Mouse (Mus musculus) lung, postnatal 0 days (tissue): ENCODE measurements around the gene Fbxo24. TPM values are rescaled to one million over a fixed set of nuclear protein-coding genes. Genes with fewer than 3 reads are reported as not detected.
"Not testable (repeated sequence)": the region's sequence is repeated elsewhere in the genome, so short reads cannot be mapped to it uniquely, and the experiment has no call there.

ENCODE experiments used
- ATAC-seq: fragments of 200-750 bp; cut with Nextera tagmentation; 2 replicates; pipeline ENCODE4 v1.8.0; 2017; ENCODE audit warnings: moderate library complexity
- DNase-seq: peaks from one replicate; pipeline ENCODE4 v3.0.0-alpha.2; 2016; ENCODE audit warnings: low spot score
- H3K27ac ChIP-seq: fragments of 300-500 bp; sonication (generic); 2 replicates; pipeline ENCODE4 v1.5.1; 2014; ENCODE audit warnings: antibody characterized with exemption, mild to moderate bottlenecking, low read length, mixed read lengths
- H3K27me3 ChIP-seq: fragments of 300-500 bp; sonication (generic); replicated peaks from 2 replicates; pipeline ENCODE4 v1.6.1; 2014; ENCODE audit warnings: low read length, mixed read lengths; ENCODE audit not compliant: insufficient read depth
- H3K36me3 ChIP-seq: fragments of 300-500 bp; sonication (generic); 2 replicates; pipeline ENCODE4 v1.6.1; 2014; ENCODE audit warnings: low read length, mixed read lengths; ENCODE audit not compliant: insufficient read depth
- H3K4me1 ChIP-seq: fragments of 300-500 bp; sonication (generic); 2 replicates; pipeline ENCODE4 v1.6.1; 2014; ENCODE audit warnings: antibody characterized with exemption, low read depth, low read length, mixed read lengths; ENCODE audit not compliant: insufficient read depth
- H3K4me2 ChIP-seq: fragments of 300-500 bp; sonication (generic); replicated peaks from 2 replicates; pipeline ENCODE4 v1.6.1; 2014; ENCODE audit warnings: low read depth, mild to moderate bottlenecking, low read length, moderate library complexity, mixed read lengths
- H3K4me3 ChIP-seq: fragments of 300-500 bp; sonication (generic); 2 replicates; pipeline ENCODE4 v1.5.1; 2014; ENCODE audit warnings: low read depth, low read length
- H3K9ac ChIP-seq: fragments of 300-500 bp; sonication (generic); replicated peaks from 2 replicates; pipeline ENCODE4 v1.6.1; 2014; ENCODE audit warnings: low read depth, mild to moderate bottlenecking
- H3K9me3 ChIP-seq: fragments of 300-500 bp; sonication (generic); 2 replicates; pipeline ENCODE4 v1.6.1; 2016; ENCODE audit warnings: low read length, mixed read lengths
- CTCF ChIP-seq: IDR thresholded peaks from 2 replicates; pipeline ENCODE4 v1.5.1; 2016; ENCODE audit warnings: antibody characterized with exemption, mild to moderate bottlenecking
- EP300 ChIP-seq: IDR thresholded peaks from 2 replicates; pipeline ENCODE4 v1.6.1; 2016; ENCODE audit warnings: antibody characterized with exemption, mild to moderate bottlenecking, control low read depth
- WGBS: fragments of 180-500 bp; shearing (Covaris S2); extraction: QIAGEN DNeasy Blood & Tissue Kit; methylation state at CpG from one replicate; pipeline ENCODE4 v1.1.7; 2014; 5-methylcytosine and 5-hydroxymethylcytosine counted together
- polyA plus RNA-seq: library from polyadenylated mRNA; unstranded; fragments of >200 nt; fragmentation: Nextera tagmentation; extraction: Ambion mirVana; gene quantifications from 2 replicates; pipeline ENCODE4 v1.2.1, GENCODE M21; 2015

The Fbxo24 gene
- polyA plus RNA-seq, 1 experiment from 2014 or later, result 0.19 TPM

GRCm38 (mm10) chr5:137623937-137624530 lies 4.8 kb downstream of the Fbxo24 start:
- H3K9ac ChIP-seq, result no peak overlapping the region
- no peak for ATAC-seq
- no peaks in the 10 kb centered on the region for H3K9me3 ChIP-seq
- no peak overlapping the region for H3K27ac ChIP-seq
- TF ChIP-seq EP300 (no peak), CTCF (no peak)
- peaks cover 4% of the 10 kb centered on the region; the same call in 1 of the 2 replicates for H3K4me1 ChIP-seq
- WGBS, result 66% methylated on average over 11 of the region's 11 CpGs
- no peaks in the 10 kb centered on the region for H3K36me3 ChIP-seq
- H3K27me3 ChIP-seq, result no peaks in the 10 kb centered on the region
- H3K4me3 ChIP-seq, result no peak overlapping the region
- H3K4me2 ChIP-seq, result no peak overlapping the region
- DNase-seq, result no peak

GRCm38 (mm10) chr5:137615347-137615746 lies 13.5 kb downstream of the Fbxo24 start:
- Histone ChIP-seq H3K9ac (no peak overlapping the region), H3K4me2 (no peak overlapping the region), H3K9me3 (no peaks in the 10 kb centered on the region), H3K27me3 (no peaks in the 10 kb centered on the region), H3K4me3 (no peak overlapping the region), H3K36me3 (no peaks in the 10 kb centered on the region), H3K27ac (no peak overlapping the region), H3K4me1 (peaks cover 14% of the 10 kb centered on the region; the same call in 1 of the 2 replicates)
- TF ChIP-seq EP300, result no peak
- no peak for TF ChIP-seq CTCF
- ATAC-seq (no peak), DNase-seq (peak; percentile 27)
- WGBS, result 73% methylated on average over 7 of the region's 7 CpGs

- ATAC-seq, H3K27me3 ChIP-seq, H3K4me2 ChIP-seq, DNase-seq, H3K27ac ChIP-seq, H3K4me3 ChIP-seq, H3K9me3 ChIP-seq, H3K36me3 ChIP-seq, H3K9ac ChIP-seq: not testable (repeated sequence)
- WGBS, result 73% methylated on average over 2 of the region's 2 CpGs
- TF ChIP-seq CTCF, result peak; percentile 10
- H3K4me1 ChIP-seq, result peaks cover 18% of the 10 kb centered on the region; the same call in 1 of the 2 replicates
These were observed 13.9 kb downstream of the Fbxo24 start for GRCm38 (mm10) chr5:137614921-137615320.

DNA sequence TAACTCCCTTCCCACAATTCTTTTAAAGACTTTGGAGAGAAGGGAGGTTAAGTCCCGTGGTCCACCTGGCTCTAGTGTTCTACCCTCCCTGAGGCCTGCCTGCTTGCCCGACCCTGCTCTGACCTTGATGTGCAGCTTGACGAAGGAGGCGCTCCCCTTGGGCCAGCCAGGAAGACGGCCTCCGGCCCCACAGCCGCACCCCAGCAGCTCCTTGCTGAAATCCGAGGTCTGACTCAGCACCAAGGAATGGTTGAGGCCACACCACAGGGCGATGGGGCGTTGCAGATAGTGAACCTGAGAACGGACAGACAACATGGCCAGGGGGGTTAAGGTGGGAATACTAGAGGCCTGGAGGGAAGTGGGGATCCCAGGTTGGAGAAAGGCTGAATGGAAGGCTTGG lies 15.3 kb downstream of the Fbxo24 start, which contains the start of gene Pcolce:
TSS of gene Pcolce (minus strand) at position 235 of the 400 bp plus-strand sequence.
- Histone ChIP-seq H3K27me3 (no peaks in the 10 kb centered on the region), H3K4me1 (peaks cover 24% of the 10 kb centered on the region; the same call in 1 of the 2 replicates), H3K9ac (no peak within 1 kb of the TSS), H3K4me2 (no peak within 1 kb of the TSS), H3K9me3 (no peaks in the 10 kb centered on the region), H3K36me3 (no peaks in the 10 kb centered on the region), H3K27ac (0 out of 2 replicates have a peak within 1 kb of the TSS, but pooled peaks have one; percentile 43), H3K4me3 (no peak within 1 kb of the TSS)
- TF ChIP-seq CTCF (no peak), EP300 (no peak)
- DNase-seq (peak; percentile 66), ATAC-seq (peak; percentile 50)
- WGBS, result 45% methylated on average over 11 of the region's 11 CpGs

DNA sequence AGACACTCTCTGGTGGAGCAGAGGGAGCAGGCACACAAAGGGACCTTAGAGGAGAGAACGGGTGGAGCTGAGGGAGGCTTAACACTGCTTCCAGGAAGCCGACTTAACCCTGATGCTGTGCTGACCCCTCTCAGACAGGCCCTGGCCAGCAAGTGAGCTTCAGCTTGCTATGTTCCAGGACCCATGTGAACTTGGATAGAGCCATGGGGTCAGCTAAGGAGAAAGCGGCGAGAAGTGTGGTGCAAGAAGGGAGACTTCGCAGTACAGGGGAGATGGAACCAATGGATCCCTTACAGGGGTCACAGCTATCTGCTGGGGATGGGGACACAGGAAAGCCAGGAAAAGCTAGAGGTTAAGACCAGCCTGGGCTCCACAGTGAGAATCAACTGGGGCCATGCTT lies 15.7 kb downstream of the Fbxo24 start:
- TF ChIP-seq EP300 (no peak), CTCF (no peak)
- Histone ChIP-seq H3K9me3 (no peaks in the 10 kb centered on the region), H3K27ac (no peak overlapping the region), H3K4me2 (no peak overlapping the region), H3K4me1 (peaks cover 24% of the 10 kb centered on the region; the same call in 1 of the 2 replicates), H3K9ac (no peak overlapping the region), H3K4me3 (no peak overlapping the region), H3K36me3 (no peaks in the 10 kb centered on the region), H3K27me3 (no peaks in the 10 kb centered on the region)
- ATAC-seq (no peak), DNase-seq (no peak)
- 64% methylated on average over 5 of the region's 5 CpGs for WGBS

DNA sequence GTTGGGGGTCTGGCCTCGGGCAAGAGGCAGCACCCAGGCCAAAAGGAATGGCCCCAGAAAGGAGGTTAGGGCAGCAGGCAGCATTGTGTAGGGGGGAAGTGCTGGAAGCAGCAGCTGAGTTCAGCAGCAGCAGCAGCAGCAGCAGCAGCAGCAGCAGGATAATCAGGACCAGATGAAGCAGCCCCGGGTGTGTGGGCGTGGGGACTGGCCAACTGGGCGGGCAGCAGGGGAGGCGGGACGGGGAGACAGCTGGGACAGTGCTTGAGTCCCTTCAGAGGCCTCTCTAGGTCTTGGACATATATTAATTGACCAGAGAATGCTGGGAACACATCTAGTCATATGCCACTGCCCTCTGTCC lies 17.6 kb downstream of the Fbxo24 start:
- peak; percentile 78 for DNase-seq

More for the DNA sequence above, 17.6 kb downstream of the Fbxo24 start:
- Histone ChIP-seq H3K36me3 (no peaks in the 10 kb centered on the region), H3K27ac (peak overlapping the region; percentile 84), H3K4me1 (peaks cover 24% of the 10 kb centered on the region; the same call in 1 of the 2 replicates), H3K9ac (no peak overlapping the region), H3K4me3 (peak overlapping the region; percentile 20; the same call in 1 of the 2 replicates), H3K9me3 (no peaks in the 10 kb centered on the region), H3K27me3 (no peaks in the 10 kb centered on the region), H3K4me2 (peak overlapping the region; percentile 42)
- peak; percentile 72 for ATAC-seq
- TF ChIP-seq EP300, result no peak
- TF ChIP-seq CTCF, result 0 out of 2 replicates have a peak, but pooled peaks have one; percentile 0
- WGBS, result 12% methylated on average over 6 of the region's 6 CpGs
